In the genomic region with DNA sequence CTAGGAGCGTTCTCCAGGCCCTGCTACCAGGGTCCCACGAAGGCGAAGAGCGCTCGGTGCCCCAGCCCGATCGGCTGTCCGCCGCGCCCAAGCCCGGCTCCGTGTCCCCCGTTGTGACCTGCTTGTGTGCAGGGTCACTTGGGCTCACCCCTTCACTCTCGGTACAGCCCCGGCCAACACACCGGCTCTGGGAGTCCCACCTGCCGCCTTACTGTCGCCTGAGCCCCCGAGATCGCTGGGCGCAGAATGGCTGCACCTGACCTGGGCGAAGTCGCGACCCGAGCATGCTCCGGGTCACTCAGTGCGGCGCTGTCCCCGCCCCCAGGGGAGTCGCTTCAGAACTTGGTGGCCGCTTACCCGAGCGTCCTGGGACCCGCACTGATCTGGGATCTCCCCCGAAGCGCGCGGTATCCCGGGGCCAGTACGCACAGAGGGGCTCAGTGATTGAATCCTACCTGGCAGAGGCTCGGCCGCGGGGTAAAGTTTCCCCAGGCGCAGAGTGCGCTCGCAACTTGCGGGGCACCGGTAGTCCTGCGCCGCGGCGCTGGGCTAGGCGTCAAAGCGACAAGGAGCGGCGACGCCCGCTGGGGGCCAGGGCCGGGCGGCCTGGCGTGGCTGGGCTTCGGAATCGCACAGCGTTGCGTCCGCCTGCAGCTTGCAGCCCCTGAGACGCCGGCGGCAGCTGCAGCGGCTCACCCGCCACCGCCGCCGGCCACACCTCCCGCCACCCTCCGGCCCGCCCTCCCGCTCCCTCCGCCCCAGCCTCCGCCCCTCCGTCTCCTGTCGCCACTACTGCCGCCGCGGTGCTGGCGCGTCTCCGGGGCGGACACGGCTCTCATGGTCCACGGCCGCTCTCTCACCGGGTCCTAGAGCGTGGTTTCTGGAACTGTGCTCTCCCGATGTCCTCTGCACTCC, we compare ENCODE assay signal across 8 mouse cellular contexts. TPM values are rescaled to one million over a fixed set of nuclear protein-coding genes. Genes with fewer than 3 reads are reported as not detected.
A peak's percentile ranks its signal among the peaks of the same experiment; 100 is the strongest.
DNase-seq lines count a peak whose midpoint lies in the region; ATAC-seq lines count a peak whose summit lies in the region.

TSS of gene Tspan18 (minus strand) at position 689 of the 915 bp plus-strand sequence.

- H3K4me3 ChIP-seq in hindbrain, embryonic 13.5 days = peak within 1 kb of the TSS; percentile 73
- peak within 1 kb of the TSS; percentile 95 for H3K4me3 ChIP-seq in megakaryocyte, embryonic 14.5 days (replicated peaks)

- H3K4me1 ChIP-seq in hindbrain, embryonic 13.5 days (replicated peaks) = peaks cover 56% of the 10 kb centered on the region
- H3K4me1 ChIP-seq in megakaryocyte, embryonic 14.5 days = peaks cover 38% of the 10 kb centered on the region

- peak within 1 kb of the TSS; percentile 82 for H3K27ac ChIP-seq in hindbrain, embryonic 13.5 days

- no peaks in the 10 kb centered on the region for H3K9me3 ChIP-seq in hindbrain, embryonic 13.5 days
- H3K9me3 ChIP-seq in megakaryocyte, embryonic 14.5 days = peaks cover 14% of the 10 kb centered on the region

- peak within 1 kb of the TSS; percentile 91 for H3K9ac ChIP-seq in hindbrain, embryonic 13.5 days

- peak; percentile 81 for ATAC-seq in hindbrain, embryonic 13.5 days (ENCODE audit: low FRiP score)

- no peaks in the 10 kb centered on the region for H3K27me3 ChIP-seq in hindbrain, embryonic 13.5 days
- H3K27me3 ChIP-seq in megakaryocyte, embryonic 14.5 days (replicated peaks) = peaks cover 82% of the 10 kb centered on the region

- peak within 1 kb of the TSS; percentile 94 for H3K4me2 ChIP-seq in hindbrain, embryonic 13.5 days

- peak; percentile 22 for DNase-seq in WW6 (ENCODE audit: low read depth, low spot score)
- DNase-seq in cerebellum, postnatal 10 days = peak; percentile 82 to 86
- DNase-seq in gastrocnemius, adult 18-20 months (ENCODE audit: low spot score) = peak; percentile 56
- DNase-seq in layer of hippocampus, postnatal 36 days = peak; percentile 54 to 56
- peak; percentile 65 for DNase-seq in right cerebral cortex, postnatal 14 days
- peak; percentile 60 to 70 for DNase-seq in urinary bladder, postnatal 36 days (ENCODE audit: low spot score in 2 of 2)

- no peaks in the 10 kb centered on the region for H3K36me3 ChIP-seq in hindbrain, embryonic 13.5 days
- peaks cover 24% of the 10 kb centered on the region for H3K36me3 ChIP-seq in megakaryocyte, embryonic 14.5 days (replicated peaks; ENCODE audit: low read length)

- WGBS in hindbrain, embryonic 13.5 days = under 1% methylated on average over 90 of the region's 95 CpGs

RNA-seq across cellular contexts. Expression of gene Tspan18, which starts in this region (rescaled TPM):
- total RNA-seq in gastrocnemius, adult 18-20 months (2021) = 1 to 10 TPM; 1.1 to 1.6 TPM
- polyA plus RNA-seq in hindbrain, embryonic 13.5 days (2015; fragmentation: Nextera tagmentation; extraction: Ambion mirVana) = 23.6 and 32.5 TPM in 2 replicates
- 10 to 100 TPM; 40.8 to 43.2 TPM for total RNA-seq in layer of hippocampus, postnatal 36 days (2021)
- polyA plus RNA-seq in megakaryocyte, embryonic 14.5 days (2012; ENCODE audit: insufficient read depth, low replicate concordance) = 8.8 and 11.6 TPM in 2 replicates

Comparison
In these comparisons a context has a peak if more than half of its experiments do, and no peak if none do; other contexts are left out.
1. Peak in every context shown above with its lines: DNase-seq, ATAC-seq, H3K4me3 ChIP-seq and H3K27ac ChIP-seq.
2. RNA of gene Tspan18 (total RNA-seq): 40.8 to 43.2 TPM in layer of hippocampus, postnatal 36 days; 1.1 to 1.6 TPM in gastrocnemius, adult 18-20 months; every median in the first group is over 10 times any median in the second.
3. DNase-seq: peak in every context shown above with its lines; median percentile 84 in cerebellum, postnatal 10 days; 65 in right cerebral cortex, postnatal 14 days; 65 in urinary bladder, postnatal 36 days; 56 in gastrocnemius, adult 18-20 months; 55 in layer of hippocampus, postnatal 36 days; 22 in WW6.